Mouse (Mus musculus): ENCODE data around the gene Plin3. TPM values are rescaled to one million over a fixed set of nuclear protein-coding genes. Genes with fewer than 3 reads are reported as not detected.

Gene Plin3
- polyA plus RNA-seq (2015; fragmentation: Nextera tagmentation; extraction: Ambion mirVana), result 95.3 and 99.3 TPM in 2 replicates

GRCm38 (mm10) chr17:56292531-56293222 is at the start of gene Plin3:
TSS of gene Plin3 (minus strand) at chr17:56292873.
- WGBS, result 91% methylated on average over 4 of the region's 4 CpGs
- no peak for ATAC-seq
- Histone ChIP-seq H3K9ac (replicated peaks; ENCODE audit: low read depth) (no peak within 1 kb of the TSS), H3K27ac (ENCODE audit: low read length) (no peak within 1 kb of the TSS), H3K4me3 (ENCODE audit: low read depth, low read length) (no peak within 1 kb of the TSS), H3K36me3 (ENCODE audit: insufficient read depth, low read length) (no peaks in the 10 kb centered on the region), H3K4me2 (replicated peaks; ENCODE audit: low read depth, low read length) (no peak within 1 kb of the TSS), H3K27me3 (replicated peaks; ENCODE audit: insufficient read depth, low read length) (no peaks in the 10 kb centered on the region), H3K4me1 (ENCODE audit: insufficient read depth, low read depth, low read length) (peaks cover 8% of the 10 kb centered on the region; the same call in 1 of the 2 replicates), H3K9me3 (ENCODE audit: low read length) (no peaks in the 10 kb centered on the region)
- TF ChIP-seq EP300 (IDR thresholded peaks at IDR 0.05) (no peak), CTCF (IDR thresholded peaks at IDR 0.05) (no peak)
- no peak for DNase-seq (ENCODE audit: low spot score)

GRCm38 (mm10) chr17:56340717-56341116 is 48.0 kb upstream of the Plin3 start:
- H3K36me3 ChIP-seq (ENCODE audit: insufficient read depth, low read length), result no peaks in the 10 kb centered on the region
- no peaks in the 10 kb centered on the region for H3K9me3 ChIP-seq (ENCODE audit: low read length)
- H3K4me2 ChIP-seq (replicated peaks; ENCODE audit: low read depth, low read length), result no peak overlapping the region
- DNase-seq (ENCODE audit: low spot score) (no peak), ATAC-seq (no peak)
- H3K4me3 ChIP-seq (ENCODE audit: low read depth, low read length), result no peak overlapping the region
- peaks cover 4% of the 10 kb centered on the region; the same call in 1 of the 2 replicates for H3K4me1 ChIP-seq (ENCODE audit: insufficient read depth, low read depth, low read length)
- no peaks in the 10 kb centered on the region for H3K27me3 ChIP-seq (replicated peaks; ENCODE audit: insufficient read depth, low read length)
- TF ChIP-seq CTCF (IDR thresholded peaks at IDR 0.05), result no peak
- TF ChIP-seq EP300 (IDR thresholded peaks at IDR 0.05), result no peak
- H3K9ac ChIP-seq (replicated peaks; ENCODE audit: low read depth), result no peak overlapping the region
- H3K27ac ChIP-seq (ENCODE audit: low read length), result no peak overlapping the region

- Histone ChIP-seq H3K9me3 (ENCODE audit: low read length) (no peaks in the 10 kb centered on the region), H3K4me3 (ENCODE audit: low read depth, low read length) (no peak overlapping the region), H3K36me3 (ENCODE audit: insufficient read depth, low read length) (no peaks in the 10 kb centered on the region), H3K27me3 (replicated peaks; ENCODE audit: insufficient read depth, low read length) (no peaks in the 10 kb centered on the region), H3K27ac (ENCODE audit: low read length) (no peak overlapping the region), H3K4me2 (replicated peaks; ENCODE audit: low read depth, low read length) (no peak overlapping the region), H3K4me1 (ENCODE audit: insufficient read depth, low read depth, low read length) (peaks cover 4% of the 10 kb centered on the region; the same call in 1 of the 2 replicates), H3K9ac (replicated peaks; ENCODE audit: low read depth) (no peak overlapping the region)
- DNase-seq (ENCODE audit: low spot score) (no peak), ATAC-seq (no peak)
- 60% methylated on average over 4 of the region's 4 CpGs for WGBS
- TF ChIP-seq CTCF (IDR thresholded peaks at IDR 0.05) (peak; percentile 61), EP300 (IDR thresholded peaks at IDR 0.05) (no peak)
Observed at GRCm38 (mm10) chr17:56338909-56339308, 46.2 kb upstream of the Plin3 start.

GRCm38 (mm10) chr17:56337791-56338190 is 45.1 kb upstream of the Plin3 start:
- no peak for DNase-seq (ENCODE audit: low spot score)
- ATAC-seq, result no peak
- H3K9me3 ChIP-seq (ENCODE audit: low read length), result no peaks in the 10 kb centered on the region
- H3K4me3 ChIP-seq (ENCODE audit: low read depth, low read length), result no peak overlapping the region
- no peak for TF ChIP-seq EP300 (IDR thresholded peaks at IDR 0.05)
- no peak for TF ChIP-seq CTCF (IDR thresholded peaks at IDR 0.05)
- WGBS, result 86% methylated on average over 6 of the region's 6 CpGs
- H3K27ac ChIP-seq (ENCODE audit: low read length), result no peak overlapping the region
- H3K4me2 ChIP-seq (replicated peaks; ENCODE audit: low read depth, low read length), result no peak overlapping the region
- peaks cover 4% of the 10 kb centered on the region; the same call in 1 of the 2 replicates for H3K4me1 ChIP-seq (ENCODE audit: insufficient read depth, low read depth, low read length)
- no peaks in the 10 kb centered on the region for H3K27me3 ChIP-seq (replicated peaks; ENCODE audit: insufficient read depth, low read length)
- no peaks in the 10 kb centered on the region for H3K36me3 ChIP-seq (ENCODE audit: insufficient read depth, low read length)
- no peak overlapping the region for H3K9ac ChIP-seq (replicated peaks; ENCODE audit: low read depth)

GRCm38 (mm10) chr17:56337190-56337589 is 44.5 kb upstream of the Plin3 start:
- H3K9me3 ChIP-seq (ENCODE audit: low read length), result no peaks in the 10 kb centered on the region
- TF ChIP-seq CTCF (IDR thresholded peaks at IDR 0.05) (peak; percentile 65), EP300 (IDR thresholded peaks at IDR 0.05) (no peak)
- DNase-seq (ENCODE audit: low spot score), result peak; percentile 62
- no peak overlapping the region for H3K9ac ChIP-seq (replicated peaks; ENCODE audit: low read depth)
- no peak overlapping the region for H3K4me3 ChIP-seq (ENCODE audit: low read depth, low read length)
- H3K4me2 ChIP-seq (replicated peaks; ENCODE audit: low read depth, low read length), result no peak overlapping the region
- no peaks in the 10 kb centered on the region for H3K36me3 ChIP-seq (ENCODE audit: insufficient read depth, low read length)
- 25% methylated on average over 4 of the region's 4 CpGs for WGBS
- peak; percentile 34 for ATAC-seq
- H3K27ac ChIP-seq (ENCODE audit: low read length), result no peak overlapping the region
- H3K4me1 ChIP-seq (ENCODE audit: insufficient read depth, low read depth, low read length), result peaks cover 4% of the 10 kb centered on the region; the same call in 1 of the 2 replicates
- H3K27me3 ChIP-seq (replicated peaks; ENCODE audit: insufficient read depth, low read length), result no peaks in the 10 kb centered on the region

GRCm38 (mm10) chr17:56332987-56333386 is 40.3 kb upstream of the Plin3 start:
- 41% methylated on average over 8 of the region's 8 CpGs for WGBS
- Histone ChIP-seq H3K9me3 (ENCODE audit: low read length) (no peaks in the 10 kb centered on the region), H3K36me3 (ENCODE audit: insufficient read depth, low read length) (no peaks in the 10 kb centered on the region), H3K27ac (ENCODE audit: low read length) (no peak overlapping the region), H3K4me1 (ENCODE audit: insufficient read depth, low read depth, low read length) (no peaks in the 10 kb centered on the region), H3K27me3 (replicated peaks; ENCODE audit: insufficient read depth, low read length) (no peaks in the 10 kb centered on the region), H3K4me3 (ENCODE audit: low read depth, low read length) (no peak overlapping the region), H3K9ac (replicated peaks; ENCODE audit: low read depth) (no peak overlapping the region), H3K4me2 (replicated peaks; ENCODE audit: low read depth, low read length) (no peak overlapping the region)
- DNase-seq (ENCODE audit: low spot score), result no peak
- ATAC-seq, result no peak
- TF ChIP-seq CTCF (IDR thresholded peaks at IDR 0.05), result peak; percentile 46
- no peak for TF ChIP-seq EP300 (IDR thresholded peaks at IDR 0.05)

Measured in lung, postnatal 0 days (tissue).